Comparison of ENCODE assay signal across 33 mouse cellular contexts in genomic region chr6:42310427-42311053, GRCm38 (mm10). TPM values are rescaled to one million over a fixed set of nuclear protein-coding genes. Genes with fewer than 3 reads are reported as not detected.
A peak's percentile ranks its signal among the peaks of the same experiment; 100 is the strongest.
DNase-seq lines count a peak whose midpoint lies in the region; ATAC-seq and TF ChIP-seq lines count a peak whose summit lies in the region.
"Had no signal": no experiment of that assay in that cellular context is flagged by ENCODE, and none has a peak within 500 bp of the region (broad histone marks: within the 10 kb centered on the region; RNA-seq: fewer than 3 reads in every experiment).

No protein-coding gene starts in this region.

- no peak for ATAC-seq in lung, postnatal 0 days
- ATAC-seq in granulocyte monocyte progenitor cell, adult 5-6 weeks (replicated peaks; ENCODE audit: poor library complexity, severe bottlenecking) = peak; percentile 96
- peak; percentile 93 for ATAC-seq in megakaryocyte, adult 5-6 weeks (ENCODE audit: poor library complexity, severe bottlenecking)
- ATAC-seq in forebrain, embryonic 15.5 days (replicated peaks) = no peak
- ATAC-seq in erythroid progenitor cell, adult 5-6 weeks (replicated peaks; ENCODE audit: low FRiP score, poor library complexity, severe bottlenecking) = no peak
- ATAC-seq: forebrain, embryonic 16.5 days; inflammation-experienced regulatory T-cells, adult 6 months; midbrain, embryonic 15.5 days; Patski had no signal

- 72% methylated on average over 2 of the region's 2 CpGs for WGBS in lung, postnatal 0 days
- WGBS in forebrain, embryonic 15.5 days = 90% methylated on average over 2 of the region's 2 CpGs

- DNase-seq in lung, postnatal 36 days = peak; percentile 21
- no peak for DNase-seq in lung, postnatal 0 days (ENCODE audit: low spot score)
- DNase-seq in thymus, postnatal 0 days (ENCODE audit: low spot score) = no peak
- DNase-seq: adrenal gland, postnatal 14 days; B cell, adult 2 months; cerebellum, adult 11 months; gastrocnemius, postnatal 10 days; kidney, adult 8-10 months; layer of hippocampus, adult 9-11 months; lung, postnatal 4 days; right cerebral cortex, postnatal 25 days; thymus, postnatal 25 days had no signal

- TF ChIP-seq EP300 in lung, postnatal 0 days (IDR thresholded peaks at IDR 0.05) = no peak

- TF ChIP-seq CTCF in lung, postnatal 0 days (IDR thresholded peaks at IDR 0.05) = no peak

- no peaks in the 10 kb centered on the region for H3K27me3 ChIP-seq in lung, postnatal 0 days (replicated peaks; ENCODE audit: insufficient read depth, low read length)
- no peaks in the 10 kb centered on the region for H3K27me3 ChIP-seq in forebrain, embryonic 15.5 days
- H3K27me3 ChIP-seq: embryonic facial prominence, embryonic 12.5 days; heart, embryonic 12.5 days; hindbrain, embryonic 15.5 days; limb, embryonic 13.5 days; lung, embryonic 15.5 days; midbrain, embryonic 15.5 days; neural tube, embryonic 12.5 days; Patski had no signal

- no peak overlapping the region for H3K4me2 ChIP-seq in lung, postnatal 0 days (replicated peaks; ENCODE audit: low read depth, low read length)
- no peak overlapping the region for H3K4me2 ChIP-seq in forebrain, embryonic 15.5 days (replicated peaks)
- H3K4me2 ChIP-seq: embryonic facial prominence, embryonic 12.5 days; heart, embryonic 12.5 days; hindbrain, embryonic 15.5 days; limb, embryonic 13.5 days; liver, embryonic 11.5 days; lung, embryonic 15.5 days; midbrain, embryonic 15.5 days; neural tube, embryonic 12.5 days had no signal

- H3K9me3 ChIP-seq in lung, postnatal 0 days (ENCODE audit: low read length) = no peaks in the 10 kb centered on the region
- no peaks in the 10 kb centered on the region for H3K9me3 ChIP-seq in forebrain, embryonic 15.5 days
- H3K9me3 ChIP-seq: embryonic facial prominence, embryonic 12.5 days; forebrain, embryonic 10.5 days; heart, embryonic 12.5 days; hindbrain, embryonic 10.5 days; hindbrain, embryonic 15.5 days; limb, embryonic 13.5 days; lung, embryonic 15.5 days; midbrain, embryonic 10.5 days; midbrain, embryonic 15.5 days; neural tube, embryonic 12.5 days had no signal

- no peaks in the 10 kb centered on the region for H3K36me3 ChIP-seq in lung, postnatal 0 days (ENCODE audit: insufficient read depth, low read length)
- peaks cover 36% of the 10 kb centered on the region for H3K36me3 ChIP-seq in forebrain, embryonic 15.5 days
- H3K36me3 ChIP-seq: lung, embryonic 15.5 days had no signal

- no peaks in the 10 kb centered on the region for H3K4me1 ChIP-seq in lung, postnatal 0 days (ENCODE audit: insufficient read depth, low read depth, low read length)
- H3K4me1 ChIP-seq in forebrain, embryonic 15.5 days = no peaks in the 10 kb centered on the region
- H3K4me1 ChIP-seq: embryonic facial prominence, embryonic 12.5 days; forebrain, embryonic 10.5 days; heart, embryonic 12.5 days; hindbrain, embryonic 10.5 days; hindbrain, embryonic 15.5 days; limb, embryonic 13.5 days; lung, embryonic 15.5 days; midbrain, embryonic 10.5 days; midbrain, embryonic 15.5 days; neural tube, embryonic 12.5 days had no signal

- H3K9ac ChIP-seq in lung, postnatal 0 days (replicated peaks; ENCODE audit: low read depth) = no peak overlapping the region
- no peak overlapping the region for H3K9ac ChIP-seq in forebrain, embryonic 15.5 days (replicated peaks)
- H3K9ac ChIP-seq: embryonic facial prominence, embryonic 12.5 days; heart, embryonic 12.5 days; hindbrain, embryonic 15.5 days; limb, embryonic 13.5 days; lung, embryonic 15.5 days; midbrain, embryonic 15.5 days; neural tube, embryonic 12.5 days had no signal

- no peak overlapping the region for H3K4me3 ChIP-seq in lung, postnatal 0 days (ENCODE audit: low read depth, low read length)
- no peak overlapping the region for H3K4me3 ChIP-seq in forebrain, embryonic 15.5 days
- H3K4me3 ChIP-seq: embryonic facial prominence, embryonic 12.5 days; forebrain, embryonic 10.5 days; heart, embryonic 12.5 days; hindbrain, embryonic 10.5 days; hindbrain, embryonic 15.5 days; limb, embryonic 13.5 days; lung, embryonic 15.5 days; midbrain, embryonic 10.5 days; midbrain, embryonic 15.5 days; neural tube, embryonic 12.5 days had no signal

- H3K27ac ChIP-seq in lung, postnatal 0 days (ENCODE audit: low read length) = no peak overlapping the region
- H3K27ac ChIP-seq in forebrain, embryonic 15.5 days (replicated peaks) = no peak overlapping the region
- H3K27ac ChIP-seq: embryonic facial prominence, embryonic 12.5 days; forebrain, embryonic 10.5 days; hindbrain, embryonic 10.5 days; hindbrain, embryonic 15.5 days; limb, embryonic 13.5 days; lung, embryonic 15.5 days; midbrain, embryonic 10.5 days; midbrain, embryonic 15.5 days; neural tube, embryonic 12.5 days had no signal

RNA-seq across cellular contexts. Expression of gene Fam131b, which starts 13.9 kb away (rescaled TPM):
- polyA plus RNA-seq in lung, postnatal 0 days (2015; fragmentation: Nextera tagmentation; extraction: Ambion mirVana) = not detected in 2 replicates
- not detected in 2 replicates for total RNA-seq in granulocyte monocyte progenitor cell, adult 5-6 weeks (2014; fragmentation: Nextera tagmentation)
- not detected in 2 replicates for total RNA-seq in granulocyte monocyte progenitor cell, adult 5-6 weeks (2017)
- total RNA-seq in megakaryocyte, adult 5-6 weeks (2015) = not detected in 2 replicates
- not detected in 2 replicates for total RNA-seq in megakaryocyte, adult 5-6 weeks (2017)
- polyA plus RNA-seq in forebrain, embryonic 15.5 days (2015; fragmentation: Nextera tagmentation; extraction: Ambion mirVana) = 5.4 and 6.2 TPM in 2 replicates
- 0.07 TPM in 1 of 2 replicates, not detected in the other for polyA plus RNA-seq in thymus, postnatal 0 days (2015; fragmentation: Nextera tagmentation; extraction: Ambion mirVana)
- not detected in 2 replicates for total RNA-seq in erythroid progenitor cell, adult 5-6 weeks (2015; ENCODE audit: low replicate concordance)
- not detected in 2 replicates for total RNA-seq in erythroid progenitor cell, adult 5-6 weeks (2017; ENCODE audit: low replicate concordance)
- polyA plus RNA-seq: inflammation-experienced regulatory T-cells, adult 6 months; liver, embryonic 16.5 days had no signal

RNA-seq across cellular contexts. Expression of gene Clcn1, which starts 24.1 kb away (rescaled TPM):
- polyA plus RNA-seq in lung, postnatal 0 days (2015; fragmentation: Nextera tagmentation; extraction: Ambion mirVana) = 0.05 TPM in 1 of 2 replicates, not detected in the other
- total RNA-seq in granulocyte monocyte progenitor cell, adult 5-6 weeks (2014; fragmentation: Nextera tagmentation) = not detected in 2 replicates
- total RNA-seq in granulocyte monocyte progenitor cell, adult 5-6 weeks (2017) = 1.9 TPM in 1 of 2 replicates, not detected in the other
- 1.5 TPM in 1 of 2 replicates, not detected in the other for total RNA-seq in megakaryocyte, adult 5-6 weeks (2015)
- not detected in 2 replicates for total RNA-seq in megakaryocyte, adult 5-6 weeks (2017)
- polyA plus RNA-seq in forebrain, embryonic 15.5 days (2015; fragmentation: Nextera tagmentation; extraction: Ambion mirVana) = 2.2 and 2.3 TPM in 2 replicates
- 0.10 and 0.26 TPM in 2 replicates for polyA plus RNA-seq in thymus, postnatal 0 days (2015; fragmentation: Nextera tagmentation; extraction: Ambion mirVana)
- total RNA-seq in erythroid progenitor cell, adult 5-6 weeks (2015; ENCODE audit: low replicate concordance) = 1.3 TPM in 1 of 2 replicates, not detected in the other
- 0.38 TPM in 1 of 2 replicates, not detected in the other for total RNA-seq in erythroid progenitor cell, adult 5-6 weeks (2017; ENCODE audit: low replicate concordance)
- total RNA-seq: adrenal gland, postnatal 14 days had no signal
- polyA plus RNA-seq: inflammation-experienced regulatory T-cells, adult 6 months had no signal

RNA-seq across cellular contexts. Expression of gene Zyx, which starts 38.9 kb away (rescaled TPM):
- polyA plus RNA-seq in lung, postnatal 0 days (2015; fragmentation: Nextera tagmentation; extraction: Ambion mirVana) = 166 and 183 TPM in 2 replicates
- total RNA-seq in granulocyte monocyte progenitor cell, adult 5-6 weeks (2014; fragmentation: Nextera tagmentation) = 116 and 131 TPM in 2 replicates
- total RNA-seq in granulocyte monocyte progenitor cell, adult 5-6 weeks (2017) = 17.6 and 17.8 TPM in 2 replicates
- total RNA-seq in megakaryocyte, adult 5-6 weeks (2015) = 411 and 420 TPM in 2 replicates
- 117 and 131 TPM in 2 replicates for total RNA-seq in megakaryocyte, adult 5-6 weeks (2017)
- 33.1 and 37.6 TPM in 2 replicates for polyA plus RNA-seq in forebrain, embryonic 15.5 days (2015; fragmentation: Nextera tagmentation; extraction: Ambion mirVana)
- polyA plus RNA-seq in thymus, postnatal 0 days (2015; fragmentation: Nextera tagmentation; extraction: Ambion mirVana) = 60.7 and 64.4 TPM in 2 replicates
- total RNA-seq in erythroid progenitor cell, adult 5-6 weeks (2015; ENCODE audit: low replicate concordance) = 37.3 and 45.0 TPM in 2 replicates
- total RNA-seq in erythroid progenitor cell, adult 5-6 weeks (2017; ENCODE audit: low replicate concordance) = 5.9 and 12.8 TPM in 2 replicates

RNA-seq across cellular contexts. Expression of gene Casp2, which starts 45.8 kb away (rescaled TPM):
- 29.0 and 33.1 TPM in 2 replicates for polyA plus RNA-seq in lung, postnatal 0 days (2015; fragmentation: Nextera tagmentation; extraction: Ambion mirVana)
- total RNA-seq in granulocyte monocyte progenitor cell, adult 5-6 weeks (2014; fragmentation: Nextera tagmentation) = 74.3 and 81.1 TPM in 2 replicates
- total RNA-seq in granulocyte monocyte progenitor cell, adult 5-6 weeks (2017) = 48.6 and 58.7 TPM in 2 replicates
- total RNA-seq in megakaryocyte, adult 5-6 weeks (2015) = 62.1 and 65.9 TPM in 2 replicates
- 49.2 and 53.5 TPM in 2 replicates for total RNA-seq in megakaryocyte, adult 5-6 weeks (2017)
- 61.4 and 62.7 TPM in 2 replicates for polyA plus RNA-seq in forebrain, embryonic 15.5 days (2015; fragmentation: Nextera tagmentation; extraction: Ambion mirVana)
- polyA plus RNA-seq in thymus, postnatal 0 days (2015; fragmentation: Nextera tagmentation; extraction: Ambion mirVana) = 72.7 and 74.5 TPM in 2 replicates
- total RNA-seq in erythroid progenitor cell, adult 5-6 weeks (2015; ENCODE audit: low replicate concordance) = 66.3 and 108 TPM in 2 replicates
- 46.6 and 60.7 TPM in 2 replicates for total RNA-seq in erythroid progenitor cell, adult 5-6 weeks (2017; ENCODE audit: low replicate concordance)

RNA-seq across cellular contexts. Expression of gene Tmem139, which starts 48.8 kb away (rescaled TPM):
- polyA plus RNA-seq in lung, postnatal 0 days (2015; fragmentation: Nextera tagmentation; extraction: Ambion mirVana) = 22.9 and 26.5 TPM in 2 replicates
- not detected in 2 replicates for total RNA-seq in granulocyte monocyte progenitor cell, adult 5-6 weeks (2014; fragmentation: Nextera tagmentation)
- total RNA-seq in granulocyte monocyte progenitor cell, adult 5-6 weeks (2017) = not detected in 2 replicates
- total RNA-seq in megakaryocyte, adult 5-6 weeks (2015) = not detected in 2 replicates
- not detected in 2 replicates for total RNA-seq in megakaryocyte, adult 5-6 weeks (2017)
- 0.22 and 0.24 TPM in 2 replicates for polyA plus RNA-seq in forebrain, embryonic 15.5 days (2015; fragmentation: Nextera tagmentation; extraction: Ambion mirVana)
- polyA plus RNA-seq in thymus, postnatal 0 days (2015; fragmentation: Nextera tagmentation; extraction: Ambion mirVana) = 0.43 and 0.54 TPM in 2 replicates
- not detected in 2 replicates for total RNA-seq in erythroid progenitor cell, adult 5-6 weeks (2015; ENCODE audit: low replicate concordance)
- not detected in 2 replicates for total RNA-seq in erythroid progenitor cell, adult 5-6 weeks (2017; ENCODE audit: low replicate concordance)
- total RNA-seq: gastrocnemius, postnatal 10 days; left cerebral cortex, adult 18-20 months; left cerebral cortex, postnatal 36 days had no signal
- polyA plus RNA-seq: inflammation-experienced regulatory T-cells, adult 6 months; midbrain, embryonic 15.5 days had no signal

Comparison
In these comparisons a context has a peak if more than half of its experiments do, and no peak if none do; other contexts are left out.
1. ATAC-seq: peak in granulocyte monocyte progenitor cell, adult 5-6 weeks (single experiment) and megakaryocyte, adult 5-6 weeks (single experiment); none in lung, postnatal 0 days (single experiment), forebrain, embryonic 15.5 days (single experiment) and erythroid progenitor cell, adult 5-6 weeks (single experiment).